Mouse (Mus musculus): ENCODE data around the gene Grb7. TPM values are rescaled to one million over a fixed set of nuclear protein-coding genes. Genes with fewer than 3 reads are reported as not detected.

Grb7 gene
- 0.60 and 1.0 TPM in 2 replicates for polyA plus RNA-seq (2014; fragmentation: Nextera tagmentation; extraction: Ambion mirVana)

DNA sequence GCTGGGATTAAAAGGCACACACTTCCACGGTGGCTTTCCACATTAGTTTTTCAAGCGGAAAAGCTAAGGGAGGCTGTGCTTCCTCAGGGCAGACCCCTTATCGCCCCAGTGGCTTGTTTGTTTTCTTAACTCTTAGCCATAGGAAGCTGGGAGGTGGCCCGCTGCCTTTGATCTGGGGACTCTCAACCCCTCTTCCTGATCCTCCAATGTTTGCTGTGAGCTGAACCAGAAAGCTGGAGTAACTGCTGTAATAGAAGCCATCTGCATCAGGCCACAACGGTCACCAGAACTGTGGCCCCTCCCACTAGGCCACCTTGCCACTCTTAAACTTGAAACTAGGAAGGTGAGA, at the start of gene Grb7:
Grb7 (plus strand) TSS at position 182 of the 349 bp plus-strand sequence.
- DNase-seq (ENCODE audit: low spot score, missing footprints) (no peak), ATAC-seq (ENCODE audit: low FRiP score) (no peak)
- 5% methylated on average over 5 of the region's 5 CpGs for WGBS
- Histone ChIP-seq H3K27ac (ENCODE audit: low read depth, low read length) (no peak within 1 kb of the TSS), H3K4me1 (ENCODE audit: control insufficient read depth, insufficient read depth, low read length) (0 out of 2 replicates have a peak, but pooled peaks cover 2% of the 10 kb centered on the region), H3K9ac (ENCODE audit: low read length) (no peak within 1 kb of the TSS), H3K4me3 (ENCODE audit: low read depth, low read length) (no peak within 1 kb of the TSS), H3K4me2 (no peak within 1 kb of the TSS), H3K9me3 (ENCODE audit: control insufficient read depth, low read length) (no peaks in the 10 kb centered on the region), H3K36me3 (ENCODE audit: control insufficient read depth, insufficient read depth, low read length) (no peaks in the 10 kb centered on the region), H3K27me3 (ENCODE audit: control insufficient read depth, insufficient read depth, low read length) (peaks cover 12% of the 10 kb centered on the region)

DNA sequence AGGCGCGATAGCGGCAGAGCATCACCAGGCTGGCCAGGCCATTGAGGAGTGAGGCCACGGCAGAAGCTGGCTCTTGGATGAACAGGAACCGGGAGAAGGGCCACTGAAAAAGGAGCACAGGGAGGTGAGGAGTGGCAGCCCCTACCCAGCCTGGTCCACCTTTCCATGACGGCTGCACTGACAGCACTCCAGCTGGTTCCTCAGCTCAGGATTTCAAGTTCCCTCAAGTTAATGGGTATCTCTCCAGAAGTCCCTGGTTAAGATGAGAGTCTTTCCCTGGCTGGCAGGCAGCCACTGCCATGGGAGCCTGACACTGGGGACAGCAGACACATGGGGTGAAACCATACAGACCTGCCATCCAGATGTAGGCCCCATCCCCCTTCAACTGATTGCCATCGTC, 48.2 kb upstream of the Grb7 start:
- no peaks in the 10 kb centered on the region for H3K9me3 ChIP-seq (ENCODE audit: control insufficient read depth, low read length)
- peaks cover 6% of the 10 kb centered on the region; the same call in 1 of the 2 replicates for H3K4me1 ChIP-seq (ENCODE audit: control insufficient read depth, insufficient read depth, low read length)
- H3K36me3 ChIP-seq (ENCODE audit: control insufficient read depth, insufficient read depth, low read length) = no peaks in the 10 kb centered on the region
- peaks cover 2% of the 10 kb centered on the region; the same call in 1 of the 2 replicates for H3K27me3 ChIP-seq (ENCODE audit: control insufficient read depth, insufficient read depth, low read length)
- H3K27ac ChIP-seq (ENCODE audit: low read depth, low read length) = no peak overlapping the region
- H3K4me3 ChIP-seq (ENCODE audit: low read depth, low read length) = no peak overlapping the region
- peak; percentile 39 for DNase-seq (ENCODE audit: low spot score, missing footprints)
- no peak for ATAC-seq (ENCODE audit: low FRiP score)
- H3K9ac ChIP-seq (ENCODE audit: low read length) = no peak overlapping the region
- H3K4me2 ChIP-seq = no peak overlapping the region
- WGBS = 92% methylated on average over 7 of the region's 7 CpGs

DNA sequence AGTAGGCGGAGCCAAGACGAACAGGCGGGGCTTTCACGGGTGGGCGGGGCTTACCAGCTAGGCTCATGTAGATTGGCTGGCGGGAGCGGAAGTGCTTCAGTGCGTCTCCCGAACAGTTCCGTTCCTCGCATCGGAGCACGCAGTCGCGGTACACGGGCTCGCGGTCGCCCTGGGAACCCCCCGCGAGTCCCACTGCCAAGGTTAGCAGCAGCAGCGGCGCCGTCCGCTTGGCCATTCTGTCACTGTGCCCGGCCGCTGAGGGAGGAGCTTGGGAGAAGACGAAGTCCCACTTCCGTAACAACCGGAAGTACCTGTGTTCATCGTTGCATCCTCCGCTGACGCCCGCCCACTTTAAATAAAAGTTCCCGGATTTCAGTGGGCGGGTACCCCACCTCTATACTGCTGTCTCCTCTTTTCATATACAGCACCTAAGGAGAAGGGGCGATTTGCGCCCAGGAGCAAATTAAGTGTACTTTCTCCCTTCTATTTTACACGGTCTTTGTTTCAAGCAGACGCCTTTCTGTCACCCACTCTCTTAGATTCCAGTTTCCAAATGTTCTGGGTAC, 46.0 kb upstream of the Grb7 start, which contains the start of gene Pgap3:
Pgap3 (minus strand) TSS at position 330 of the 566 bp plus-strand sequence.
- Histone ChIP-seq H3K27me3 (ENCODE audit: control insufficient read depth, insufficient read depth, low read length) (peaks cover 2% of the 10 kb centered on the region; the same call in 1 of the 2 replicates), H3K9me3 (ENCODE audit: control insufficient read depth, low read length) (no peaks in the 10 kb centered on the region), H3K4me3 (ENCODE audit: low read depth, low read length) (peak within 1 kb of the TSS; percentile 71), H3K4me1 (ENCODE audit: control insufficient read depth, insufficient read depth, low read length) (peaks cover 6% of the 10 kb centered on the region; the same call in 1 of the 2 replicates), H3K9ac (ENCODE audit: low read length) (peak within 1 kb of the TSS; percentile 78), H3K36me3 (ENCODE audit: control insufficient read depth, insufficient read depth, low read length) (no peaks in the 10 kb centered on the region), H3K4me2 (peak within 1 kb of the TSS; percentile 65), H3K27ac (ENCODE audit: low read depth, low read length) (peak within 1 kb of the TSS; percentile 98)
- peak; percentile 93 for ATAC-seq (ENCODE audit: low FRiP score)
- peak; percentile 99 for DNase-seq (ENCODE audit: low spot score, missing footprints)
- 1% methylated on average over 40 of the region's 40 CpGs for WGBS

DNA sequence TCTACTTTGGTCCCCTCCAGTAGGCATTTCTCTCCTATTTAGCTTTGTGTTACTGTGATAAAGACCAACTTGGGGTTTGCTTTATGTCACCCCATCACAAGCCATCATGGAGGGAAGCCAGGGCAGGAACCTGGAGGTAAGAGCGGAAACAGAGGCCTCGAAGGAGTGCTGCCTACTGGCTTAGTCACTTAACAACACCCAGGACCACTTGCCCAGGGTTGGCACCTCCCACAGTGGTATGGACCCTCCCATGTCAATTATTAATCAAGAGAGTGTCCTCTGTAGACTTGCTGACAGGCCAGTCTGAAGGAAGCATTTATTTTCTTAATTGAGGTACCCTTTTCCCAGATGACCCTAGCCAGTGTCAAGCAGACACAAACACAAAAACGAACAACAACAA, 45.4 kb upstream of the Grb7 start:
- 66% methylated on average over 3 of the region's 3 CpGs for WGBS
- ATAC-seq (ENCODE audit: low FRiP score) = 0 out of 2 replicates have a peak, but pooled peaks have one; percentile 20
- H3K27ac ChIP-seq (ENCODE audit: low read depth, low read length) = peak overlapping the region; percentile 98; the same call in 1 of the 2 replicates
- no peaks in the 10 kb centered on the region for H3K9me3 ChIP-seq (ENCODE audit: control insufficient read depth, low read length)
- H3K36me3 ChIP-seq (ENCODE audit: control insufficient read depth, insufficient read depth, low read length) = no peaks in the 10 kb centered on the region
- peak overlapping the region; percentile 71 for H3K4me3 ChIP-seq (ENCODE audit: low read depth, low read length)
- no peak for DNase-seq (ENCODE audit: low spot score, missing footprints)
- H3K4me2 ChIP-seq = peak overlapping the region; percentile 65
- H3K4me1 ChIP-seq (ENCODE audit: control insufficient read depth, insufficient read depth, low read length) = peaks cover 6% of the 10 kb centered on the region; the same call in 1 of the 2 replicates
- H3K9ac ChIP-seq (ENCODE audit: low read length) = peak overlapping the region; percentile 78
- peaks cover 2% of the 10 kb centered on the region; the same call in 1 of the 2 replicates for H3K27me3 ChIP-seq (ENCODE audit: control insufficient read depth, insufficient read depth, low read length)

DNA sequence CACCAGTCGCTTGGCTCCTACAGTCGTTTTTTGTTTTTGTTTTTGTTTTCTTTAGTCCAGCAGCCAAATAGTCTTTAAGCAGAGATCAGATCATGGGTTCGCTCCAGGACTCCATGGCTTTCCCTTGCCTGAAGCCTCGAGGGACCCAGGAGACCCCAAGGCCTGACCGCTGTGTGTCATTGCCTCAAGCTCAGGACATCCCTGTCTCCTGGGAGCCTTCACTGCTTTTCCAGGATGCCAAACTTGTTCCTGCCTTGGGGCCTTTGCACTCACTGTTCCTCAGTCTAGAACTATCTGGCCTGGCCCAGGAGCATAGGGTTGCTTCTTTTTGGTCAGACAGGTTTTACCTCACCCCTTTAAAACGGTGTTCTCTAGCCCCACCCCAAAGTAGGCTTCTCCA, 39.6 kb upstream of the Grb7 start:
- no peaks in the 10 kb centered on the region for H3K36me3 ChIP-seq (ENCODE audit: control insufficient read depth, insufficient read depth, low read length)
- H3K9ac ChIP-seq (ENCODE audit: low read length) = no peak overlapping the region
- H3K27me3 ChIP-seq (ENCODE audit: control insufficient read depth, insufficient read depth, low read length) = peaks cover 10% of the 10 kb centered on the region
- no peak overlapping the region for H3K27ac ChIP-seq (ENCODE audit: low read depth, low read length)
- WGBS = 71% methylated on average over 6 of the region's 6 CpGs
- H3K4me2 ChIP-seq = no peak overlapping the region
- H3K9me3 ChIP-seq (ENCODE audit: control insufficient read depth, low read length) = no peaks in the 10 kb centered on the region
- H3K4me3 ChIP-seq (ENCODE audit: low read depth, low read length) = no peak overlapping the region
- DNase-seq (ENCODE audit: low spot score, missing footprints) (no peak), ATAC-seq (ENCODE audit: low FRiP score) (no peak)
- peaks cover 10% of the 10 kb centered on the region for H3K4me1 ChIP-seq (ENCODE audit: control insufficient read depth, insufficient read depth, low read length)

DNA sequence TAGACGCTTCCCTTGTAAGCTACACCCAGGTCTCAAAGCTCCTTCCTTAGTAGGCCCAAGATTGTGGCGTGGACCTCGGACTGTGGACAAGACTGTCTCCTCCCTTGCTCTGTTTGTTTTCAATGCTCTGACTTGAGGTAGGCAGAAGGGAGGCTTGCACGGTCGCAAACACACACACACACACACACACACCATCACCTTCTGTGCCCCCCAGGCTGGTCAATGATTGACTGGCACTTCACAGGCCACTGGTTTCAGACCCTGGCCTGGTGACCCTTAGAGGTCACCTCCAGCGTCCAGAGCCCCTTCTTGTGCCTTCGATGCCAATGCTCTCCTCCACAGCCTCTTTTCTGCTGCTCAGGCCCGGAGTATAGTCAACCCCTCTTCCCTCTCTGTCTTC, 37.3 kb upstream of the Grb7 start:
- Histone ChIP-seq H3K27ac (ENCODE audit: low read depth, low read length) (no peak overlapping the region), H3K36me3 (ENCODE audit: control insufficient read depth, insufficient read depth, low read length) (no peaks in the 10 kb centered on the region), H3K9me3 (ENCODE audit: control insufficient read depth, low read length) (no peaks in the 10 kb centered on the region), H3K9ac (ENCODE audit: low read length) (peak overlapping the region; percentile 40), H3K27me3 (ENCODE audit: control insufficient read depth, insufficient read depth, low read length) (peaks cover 9% of the 10 kb centered on the region), H3K4me2 (peak overlapping the region; percentile 33), H3K4me1 (ENCODE audit: control insufficient read depth, insufficient read depth, low read length) (peaks cover 21% of the 10 kb centered on the region), H3K4me3 (ENCODE audit: low read depth, low read length) (no peak overlapping the region)
- DNase-seq (ENCODE audit: low spot score, missing footprints) (no peak), ATAC-seq (ENCODE audit: low FRiP score) (peak; percentile 13; the same call in 1 of the 2 replicates)
- 50% methylated on average over 8 of the region's 8 CpGs for WGBS

DNA sequence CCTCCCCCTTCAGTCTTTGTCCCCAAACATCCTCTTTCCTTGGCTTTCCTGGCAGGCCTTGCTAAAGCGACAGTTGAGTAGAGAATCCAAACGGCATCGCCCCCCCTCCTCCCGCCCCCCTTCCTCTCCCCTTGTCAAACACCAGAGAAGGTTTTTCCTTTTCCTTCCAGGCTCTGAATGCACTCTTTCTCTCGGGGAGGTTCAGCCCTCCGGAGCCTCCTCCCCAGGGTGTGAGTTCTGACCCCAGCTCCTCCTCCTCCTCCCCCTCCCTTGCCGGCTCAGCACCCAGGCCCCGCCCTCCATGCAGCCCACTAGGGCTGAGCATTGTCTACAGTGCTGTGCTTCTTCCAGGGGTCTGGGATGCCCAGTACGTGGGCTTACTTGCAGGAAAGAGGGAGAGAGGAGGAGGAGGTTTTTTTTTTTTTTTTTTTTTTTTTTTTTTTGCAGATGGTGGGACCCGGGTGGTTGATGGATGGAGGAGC, 36.8 kb upstream of the Grb7 start:
- Histone ChIP-seq H3K9me3 (ENCODE audit: control insufficient read depth, low read length) (no peaks in the 10 kb centered on the region), H3K36me3 (ENCODE audit: control insufficient read depth, insufficient read depth, low read length) (no peaks in the 10 kb centered on the region), H3K27ac (ENCODE audit: low read depth, low read length) (no peak overlapping the region), H3K4me2 (peak overlapping the region; percentile 33), H3K27me3 (ENCODE audit: control insufficient read depth, insufficient read depth, low read length) (peaks cover 9% of the 10 kb centered on the region), H3K4me3 (ENCODE audit: low read depth, low read length) (no peak overlapping the region), H3K9ac (ENCODE audit: low read length) (peak overlapping the region; percentile 40), H3K4me1 (ENCODE audit: control insufficient read depth, insufficient read depth, low read length) (peaks cover 26% of the 10 kb centered on the region)
- DNase-seq (ENCODE audit: low spot score, missing footprints) (peak; percentile 87), ATAC-seq (ENCODE audit: low FRiP score) (peak; percentile 75)
- WGBS = 2% methylated on average over 10 of the region's 10 CpGs

DNA sequence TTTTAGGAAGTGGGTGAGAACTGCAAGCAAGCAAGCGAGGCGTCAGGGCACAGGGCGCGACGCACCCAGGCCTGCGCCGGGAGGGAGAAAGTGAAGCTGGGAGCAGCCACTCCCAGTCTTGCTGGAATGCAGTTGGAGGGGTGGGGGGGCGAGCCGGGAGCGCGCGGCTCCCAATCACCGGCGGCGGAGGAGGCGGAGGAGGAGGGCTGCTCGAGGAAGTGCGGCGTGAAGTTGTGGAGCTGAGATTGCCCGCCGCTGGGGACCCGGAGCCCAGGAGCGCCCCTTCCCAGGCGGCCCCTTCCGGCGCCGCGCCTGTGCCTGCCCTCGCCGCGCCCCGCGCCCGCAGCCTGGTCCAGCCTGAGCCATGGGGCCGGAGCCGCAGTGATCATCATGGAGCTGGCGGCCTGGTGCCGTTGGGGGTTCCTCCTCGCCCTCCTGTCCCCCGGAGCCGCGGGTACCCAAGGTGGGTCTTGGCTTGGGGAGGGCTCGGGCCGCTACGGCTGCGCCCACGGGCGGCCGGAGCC, 33.9 kb upstream of the Grb7 start, which contains the start of gene Erbb2:
Erbb2 (plus strand) TSS at position 198 of the 524 bp plus-strand sequence.
- Histone ChIP-seq H3K4me3 (ENCODE audit: low read depth, low read length) (peak within 1 kb of the TSS; percentile 83), H3K27me3 (ENCODE audit: control insufficient read depth, insufficient read depth, low read length) (peaks cover 9% of the 10 kb centered on the region), H3K36me3 (ENCODE audit: control insufficient read depth, insufficient read depth, low read length) (no peaks in the 10 kb centered on the region), H3K9me3 (ENCODE audit: control insufficient read depth, low read length) (no peaks in the 10 kb centered on the region), H3K27ac (ENCODE audit: low read depth, low read length) (peak within 1 kb of the TSS; percentile 40; the same call in 1 of the 2 replicates), H3K4me2 (peak within 1 kb of the TSS; percentile 98), H3K9ac (ENCODE audit: low read length) (peak within 1 kb of the TSS; percentile 88), H3K4me1 (ENCODE audit: control insufficient read depth, insufficient read depth, low read length) (peaks cover 26% of the 10 kb centered on the region)
- peak; percentile 80 for ATAC-seq (ENCODE audit: low FRiP score)
- peak; percentile 96 for DNase-seq (ENCODE audit: low spot score, missing footprints)
- WGBS = 1% methylated on average over 40 of the region's 49 CpGs

DNA sequence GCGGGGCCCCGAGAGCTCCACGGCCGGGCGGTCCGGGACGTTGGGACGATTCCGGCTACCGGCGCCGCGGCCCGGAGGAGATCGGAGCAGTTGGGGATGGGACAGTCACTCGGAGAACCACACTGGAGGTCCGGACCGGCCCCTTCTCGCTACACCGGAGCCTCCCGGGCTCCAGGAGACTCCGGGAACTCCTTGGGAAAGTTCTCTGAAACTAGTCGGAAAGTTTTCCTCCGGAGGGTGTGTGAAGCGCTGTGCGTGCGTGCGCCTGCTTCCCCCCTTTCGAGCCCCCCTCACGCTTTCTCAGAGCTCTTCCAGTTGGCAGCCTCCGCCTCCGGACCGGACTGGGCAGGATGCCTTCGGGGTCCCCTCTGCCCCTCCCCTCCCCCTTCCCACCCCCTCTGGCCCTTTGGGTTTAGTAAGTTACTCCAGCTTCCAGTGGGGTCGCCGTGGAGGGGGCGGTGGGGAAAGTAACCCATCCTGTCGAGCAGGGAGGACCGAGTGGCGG, 33.3 kb upstream of the Grb7 start:
- Histone ChIP-seq H3K36me3 (ENCODE audit: control insufficient read depth, insufficient read depth, low read length) (no peaks in the 10 kb centered on the region), H3K4me1 (ENCODE audit: control insufficient read depth, insufficient read depth, low read length) (peaks cover 26% of the 10 kb centered on the region), H3K9me3 (ENCODE audit: control insufficient read depth, low read length) (no peaks in the 10 kb centered on the region), H3K9ac (ENCODE audit: low read length) (peak overlapping the region; percentile 88), H3K4me3 (ENCODE audit: low read depth, low read length) (peak overlapping the region; percentile 83), H3K4me2 (peak overlapping the region; percentile 98), H3K27ac (ENCODE audit: low read depth, low read length) (peak overlapping the region; percentile 40; the same call in 1 of the 2 replicates), H3K27me3 (ENCODE audit: control insufficient read depth, insufficient read depth, low read length) (peaks cover 9% of the 10 kb centered on the region)
- no peak for DNase-seq (ENCODE audit: low spot score, missing footprints)
- ATAC-seq (ENCODE audit: low FRiP score) = peak; percentile 34; the same call in 1 of the 2 replicates
- WGBS = under 1% methylated on average over 40 of the region's 40 CpGs
